Mouse (Mus musculus) ES-Bruce4 (cell line): ENCODE data around the gene Gm6217. TPM values are rescaled to one million over a fixed set of nuclear protein-coding genes. Genes with fewer than 3 reads are reported as not detected.
A peak's percentile ranks its signal among the peaks of the same experiment; 100 is the strongest.
"Not testable (repeated sequence)": the region's sequence is repeated elsewhere in the genome, so short reads cannot be mapped to it uniquely, and the experiment has no call there.

Experiments
- H3K27ac ChIP-seq: 2 replicates; pipeline ENCODE4 v1.5.1; 2012; ENCODE audit warnings: low read length, inconsistent platforms; ENCODE audit not compliant: insufficient read depth
- H3K27me3 ChIP-seq: 2 replicates; pipeline ENCODE4 v1.6.1; 2012; ENCODE audit warnings: mild to moderate bottlenecking, low read length, inconsistent platforms; ENCODE audit not compliant: control insufficient read depth, poor library complexity, insufficient read depth, severe bottlenecking
- H3K36me3 ChIP-seq: 2 replicates; pipeline ENCODE4 v1.6.1; 2012; ENCODE audit warnings: inconsistent platforms, mild to moderate bottlenecking, low read length, moderate library complexity; ENCODE audit not compliant: control insufficient read depth, poor library complexity, insufficient read depth, severe bottlenecking
- H3K4me1 ChIP-seq: one replicate; pipeline ENCODE4 v1.8.1; 2011; ENCODE audit warnings: low read length; ENCODE audit not compliant: control insufficient read depth, insufficient read depth
- H3K4me3 ChIP-seq: 2 replicates; pipeline ENCODE4 v1.5.1; 2011; ENCODE audit warnings: low read depth, mild to moderate bottlenecking, low read length
- H3K9ac ChIP-seq: 2 replicates; pipeline ENCODE4 v1.6.1; 2012; ENCODE audit warnings: low read depth, mild to moderate bottlenecking, inconsistent platforms; ENCODE audit not compliant: poor library complexity, severe bottlenecking
- H3K9me3 ChIP-seq: replicated peaks from 2 replicates; pipeline ENCODE4 v1.6.1; 2012; ENCODE audit warnings: mild to moderate bottlenecking, low read length, inconsistent platforms; ENCODE audit not compliant: control insufficient read depth, poor library complexity, insufficient read depth, severe bottlenecking
- CTCF ChIP-seq: IDR thresholded peaks from one replicate; pipeline ENCODE4 v1.8.1; 2011; ENCODE audit warnings: low read depth, low read length
- EP300 ChIP-seq: IDR thresholded peaks from 2 replicates; pipeline ENCODE4 v1.6.1; 2011; ENCODE audit warnings: low read depth, low read length; ENCODE audit not compliant: insufficient read depth
- POLR2A ChIP-seq: IDR thresholded peaks from one replicate; pipeline ENCODE4 v1.8.1; 2011; ENCODE audit warnings: low read length; ENCODE audit not compliant: insufficient read depth
- polyA plus RNA-seq: library from polyadenylated mRNA; stranded (reverse); fragments of >200 nt; gene quantifications from 2 replicates; pipeline ENCODE4 v1.2.4, GENCODE M21; 2011; ENCODE audit warnings: low read depth; ENCODE audit not compliant: missing spikeins, insufficient read depth, insufficient read length

The Gm6217 gene
- polyA plus RNA-seq, 1 experiment = not detected

- no peak for TF ChIP-seq CTCF
- no peak for TF ChIP-seq EP300
- no peak for TF ChIP-seq POLR2A
Observed at GRCm38 (mm10) chr1:82972046-82972445, 40.8 kb upstream of the Gm6217 start.

GRCm38 (mm10) chr1:82966413-82966812, 35.2 kb upstream of the Gm6217 start:
- no peak for TF ChIP-seq EP300
- no peak for TF ChIP-seq POLR2A
- TF ChIP-seq CTCF = no peak
- Histone ChIP-seq H3K36me3 (no peaks in the 10 kb centered on the region), H3K4me3 (no peak overlapping the region), H3K9me3 (0 out of 2 replicates have a peak, but pooled peaks cover 3% of the 10 kb centered on the region), H3K27ac (no peak overlapping the region), H3K27me3 (no peaks in the 10 kb centered on the region), H3K9ac (no peak overlapping the region), H3K4me1 (no peaks in the 10 kb centered on the region)

More at GRCm38 (mm10) chr1:82972046-82972445, 40.8 kb upstream of the Gm6217 start:
- H3K27ac ChIP-seq = no peak overlapping the region
- H3K4me3 ChIP-seq = no peak overlapping the region
- no peaks in the 10 kb centered on the region for H3K9me3 ChIP-seq
- H3K36me3 ChIP-seq = no peaks in the 10 kb centered on the region
- no peaks in the 10 kb centered on the region for H3K27me3 ChIP-seq
- no peaks in the 10 kb centered on the region for H3K4me1 ChIP-seq
- H3K9ac ChIP-seq = no peak overlapping the region

GRCm38 (mm10) chr1:82959870-82960385, 28.7 kb upstream of the Gm6217 start, which contains the start of gene Gm47955:
Gene Gm47955 (plus strand): TSS chr1:82960286.
- no peaks in the 10 kb centered on the region for H3K27me3 ChIP-seq
- TF ChIP-seq CTCF = peak; percentile 26
- TF ChIP-seq EP300 = peak; percentile 70; the same call in 1 of the 2 replicates
- no peak for TF ChIP-seq POLR2A
- H3K9ac ChIP-seq = no peak within 1 kb of the TSS
- no peaks in the 10 kb centered on the region for H3K4me1 ChIP-seq
- no peak within 1 kb of the TSS for H3K27ac ChIP-seq
- H3K36me3 ChIP-seq = no peaks in the 10 kb centered on the region
- 0 out of 2 replicates have a peak, but pooled peaks cover 3% of the 10 kb centered on the region for H3K9me3 ChIP-seq
- peak within 1 kb of the TSS; percentile 73 for H3K4me3 ChIP-seq

GRCm38 (mm10) chr1:82955913-82956312, 24.7 kb upstream of the Gm6217 start, which contains the start of gene Gm7544:
Gene Gm7544 (minus strand): TSS chr1:82956013.
- not testable (repeated sequence) for H3K4me1 ChIP-seq, H3K9me3 ChIP-seq, H3K27ac ChIP-seq, H3K27me3 ChIP-seq, H3K36me3 ChIP-seq, H3K4me3 ChIP-seq, H3K9ac ChIP-seq

GRCm38 (mm10) chr1:82948601-82949000, 17.4 kb upstream of the Gm6217 start:
- Histone ChIP-seq H3K9ac (no peak overlapping the region), H3K4me1 (peaks cover 2% of the 10 kb centered on the region), H3K4me3 (no peak overlapping the region), H3K27ac (no peak overlapping the region; the same call in 1 of the 2 replicates), H3K36me3 (no peaks in the 10 kb centered on the region), H3K27me3 (no peaks in the 10 kb centered on the region), H3K9me3 (no peaks in the 10 kb centered on the region; the same call in 1 of the 2 replicates)
- no peak for TF ChIP-seq POLR2A
- no peak for TF ChIP-seq EP300
- no peak for TF ChIP-seq CTCF

GRCm38 (mm10) chr1:82946029-82946428, 14.8 kb upstream of the Gm6217 start:
- not testable (repeated sequence) for H3K27ac ChIP-seq, H3K4me1 ChIP-seq, H3K9ac ChIP-seq, H3K27me3 ChIP-seq, H3K9me3 ChIP-seq, H3K4me3 ChIP-seq, H3K36me3 ChIP-seq

GRCm38 (mm10) chr1:82943295-82943694, 12.1 kb upstream of the Gm6217 start, which contains the start of gene A030003K21Rik:
Gene A030003K21Rik (minus strand): TSS chr1:82943388.
- not testable (repeated sequence) for H3K4me3 ChIP-seq, H3K9ac ChIP-seq, H3K4me1 ChIP-seq, H3K36me3 ChIP-seq, H3K27ac ChIP-seq, H3K27me3 ChIP-seq
- peaks cover 27% of the 10 kb centered on the region for H3K9me3 ChIP-seq

- H3K27ac ChIP-seq, H3K9ac ChIP-seq, H3K4me1 ChIP-seq, H3K36me3 ChIP-seq, H3K4me3 ChIP-seq, H3K27me3 ChIP-seq: not testable (repeated sequence)
- peaks cover 27% of the 10 kb centered on the region for H3K9me3 ChIP-seq
Observed at GRCm38 (mm10) chr1:82942505-82942904, 11.3 kb upstream of the Gm6217 start.
